Mouse (Mus musculus) brain, embryonic 14.5 days (tissue): ENCODE measurements at regions not wholly inside any gene's neighbourhood (a gene's known extent, or its start where the extent isn't known, plus 50 kb on each side); places are given as distances from the start of the nearest gene placed in this dataset.

Experiments used
- CTCF ChIP-seq: fragments of 200-500 bp; IDR thresholded peaks from 2 replicates; pipeline ENCODE4 v1.5.1; 2012; ENCODE audit warnings: inconsistent platforms, mild to moderate bottlenecking, moderate library complexity, borderline replicate concordance; ENCODE audit not compliant: insufficient read depth, insufficient read length; ENCODE audit errors: extremely low read depth
- POLR2A ChIP-seq: fragments of 200-500 bp; IDR thresholded peaks from 2 replicates; pipeline ENCODE4 v1.6.1; 2012; ENCODE audit warnings: mild to moderate bottlenecking, inconsistent platforms, borderline replicate concordance; ENCODE audit not compliant: poor library complexity, insufficient read depth, insufficient read length, severe bottlenecking; ENCODE audit errors: extremely low read depth

GRCm38 (mm10) chr4:52726203-52726602 lies 88.2 kb upstream of the Olfr275 start:
- TF ChIP-seq POLR2A (no peak), CTCF (no peak)
